Mouse (Mus musculus) lung, adult 2 months (tissue): ENCODE measurements around the gene En1.

Experiments used
- CTCF ChIP-seq: fragments of 200-500 bp; IDR thresholded peaks from 2 replicates; pipeline ENCODE4 v1.5.1; 2011; ENCODE audit warnings: mild to moderate bottlenecking, low read length, control low read depth; ENCODE audit not compliant: insufficient read depth
- POLR2A ChIP-seq: fragments of 200-500 bp; IDR thresholded peaks from 2 replicates; pipeline ENCODE4 v1.6.1; 2011; ENCODE audit warnings: low read depth, mild to moderate bottlenecking, control low read depth, low read length, borderline replicate concordance; ENCODE audit errors: extremely low read depth

DNA sequence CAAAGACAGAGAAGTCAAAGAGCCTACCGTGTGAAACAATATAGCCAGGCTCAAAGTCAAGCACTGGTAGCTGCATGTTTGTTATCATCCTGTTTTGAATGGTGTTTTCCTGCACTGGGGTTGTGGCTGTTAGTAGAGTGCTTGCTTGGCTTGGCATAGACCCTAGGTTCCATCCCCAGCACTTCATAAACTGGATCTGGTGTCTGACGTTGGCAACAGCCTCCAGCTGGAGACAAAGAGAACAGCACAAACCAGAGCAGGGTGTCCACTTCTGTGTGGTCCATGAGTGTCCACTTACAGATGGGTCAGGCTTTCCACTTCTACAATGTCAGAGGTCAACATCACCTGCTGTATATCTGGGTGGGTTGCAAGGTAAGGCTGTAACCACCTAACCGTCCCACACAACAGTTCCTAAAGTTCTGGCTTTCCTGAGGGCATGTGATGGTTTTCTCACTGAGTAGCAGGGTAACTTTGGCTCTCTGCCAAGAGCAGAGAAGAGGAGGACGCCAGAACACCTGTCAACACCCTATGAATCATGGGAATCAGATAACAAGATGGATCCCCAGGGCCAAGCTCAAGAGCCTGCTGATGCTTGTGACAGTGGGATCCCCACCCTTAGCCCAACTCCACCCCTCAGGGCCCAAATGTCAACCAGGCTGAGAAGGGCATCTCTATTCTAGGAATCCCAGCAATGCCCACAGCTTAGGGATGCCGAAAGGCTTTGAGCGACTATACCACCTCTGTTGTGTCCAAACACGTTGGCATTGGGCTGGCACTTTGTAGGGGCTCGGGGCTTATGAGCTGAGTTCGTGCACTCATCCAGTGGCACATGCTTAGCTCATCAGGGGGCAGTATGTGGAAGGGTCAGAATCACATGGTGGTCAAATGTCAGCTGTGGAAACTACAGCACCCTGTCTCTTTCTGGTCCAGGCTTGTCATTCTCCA is 43.6 kb upstream of the En1 start:
- TF ChIP-seq CTCF = no peak
- TF ChIP-seq POLR2A = no peak
